Mouse (Mus musculus) hindbrain, postnatal 0 days (tissue): ENCODE results near the gene Krt80. TPM values are rescaled to one million over a fixed set of nuclear protein-coding genes. Genes with fewer than 3 reads are reported as not detected.
A peak's percentile ranks its signal among the peaks of the same experiment; 100 is the strongest.

Experiments used
- ATAC-seq: fragments of 200-750 bp; cut with Nextera tagmentation; 2 replicates; pipeline ENCODE4 v1.8.0; 2017; ENCODE audit warnings: mild to moderate bottlenecking, moderate TSS enrichment, moderate library complexity
- DNase-seq: peaks from one replicate; pipeline ENCODE4 v3.0.0-alpha.2; 2015; ENCODE audit warnings: low spot score
- H3K27ac ChIP-seq: fragments of 300-500 bp; sonication (generic); 2 replicates; pipeline ENCODE4 v1.5.1; 2014; ENCODE audit warnings: mild to moderate bottlenecking
- H3K27me3 ChIP-seq: fragments of 300-500 bp; sonication (generic); 2 replicates; pipeline ENCODE4 v1.6.1; 2014; ENCODE audit warnings: low read length, mixed read lengths; ENCODE audit not compliant: insufficient read depth
- H3K36me3 ChIP-seq: fragments of 300-500 bp; sonication (generic); 2 replicates; pipeline ENCODE4 v1.6.1; 2014; ENCODE audit warnings: low read length, mixed read lengths; ENCODE audit not compliant: insufficient read depth
- H3K4me1 ChIP-seq: fragments of 300-500 bp; sonication (generic); 2 replicates; pipeline ENCODE4 v1.6.1; 2014; ENCODE audit warnings: antibody characterized with exemption, low read length, mixed read lengths; ENCODE audit not compliant: insufficient read depth
- H3K4me2 ChIP-seq: fragments of 300-500 bp; sonication (generic); 2 replicates; pipeline ENCODE4 v1.6.1; 2014; ENCODE audit warnings: low read depth, mild to moderate bottlenecking, low read length, moderate library complexity, mixed read lengths
- H3K4me3 ChIP-seq: fragments of 300-500 bp; sonication (generic); 2 replicates; pipeline ENCODE4 v1.5.1; 2014; ENCODE audit warnings: low read length
- H3K9ac ChIP-seq: fragments of 300-500 bp; sonication (generic); replicated peaks from 2 replicates; pipeline ENCODE4 v1.6.1; 2014; ENCODE audit warnings: mild to moderate bottlenecking, low read length, moderate library complexity, mixed read lengths
- H3K9me3 ChIP-seq: fragments of 300-500 bp; sonication (generic); 2 replicates; pipeline ENCODE4 v1.6.1; 2016; ENCODE audit warnings: low read length, mixed read lengths
- CTCF ChIP-seq: IDR thresholded peaks from 2 replicates; pipeline ENCODE4 v1.5.1; 2016; ENCODE audit warnings: antibody characterized with exemption, control low read depth, low read depth
- WGBS: fragments of 180-500 bp; shearing (Covaris S2); extraction: QIAGEN DNeasy Blood & Tissue Kit; methylation state at CpG from one replicate; pipeline ENCODE4 v1.1.7; 2014; 5-methylcytosine and 5-hydroxymethylcytosine counted together
- polyA plus RNA-seq: library from polyadenylated mRNA; unstranded; fragments of >200 nt; fragmentation: Nextera tagmentation; extraction: Ambion mirVana; gene quantifications from 2 replicates; pipeline ENCODE4 v1.2.1, GENCODE M21; 2015
- total RNA-seq: library from RNA; depleted of rRNA; stranded (reverse); fragments of >200 nt; gene quantifications from 2 replicates; pipeline ENCODE4 v1.2.3, GENCODE M21; 2014

Krt80 gene
- total and polyA plus RNA-seq, 2 experiments from 2014 or later = 0.30 to 1.2 TPM

GRCm38 (mm10) chr15:101376776-101377061 is 6.8 kb upstream of the Krt80 start:
- no peak for TF ChIP-seq CTCF
- no peak overlapping the region for H3K4me2 ChIP-seq
- ATAC-seq = no peak

GRCm38 (mm10) chr15:101375956-101376775 is 6.2 kb upstream of the Krt80 start:
- DNase-seq = no peak
- Histone ChIP-seq H3K4me2 (no peak overlapping the region), H3K27ac (no peak overlapping the region), H3K4me1 (peaks cover 7% of the 10 kb centered on the region; the same call in 1 of the 2 replicates), H3K9me3 (no peaks in the 10 kb centered on the region), H3K9ac (no peak overlapping the region), H3K36me3 (no peaks in the 10 kb centered on the region), H3K27me3 (no peaks in the 10 kb centered on the region), H3K4me3 (no peak overlapping the region)
- no peak for ATAC-seq
- no peak for TF ChIP-seq CTCF
- WGBS = 56% methylated on average over 6 of the region's 6 CpGs

More at GRCm38 (mm10) chr15:101376776-101377061, 6.8 kb upstream of the Krt80 start:
- Histone ChIP-seq H3K27me3 (no peaks in the 10 kb centered on the region), H3K4me1 (peaks cover 7% of the 10 kb centered on the region; the same call in 1 of the 2 replicates), H3K36me3 (no peaks in the 10 kb centered on the region), H3K4me3 (no peak overlapping the region), H3K9me3 (no peaks in the 10 kb centered on the region), H3K27ac (no peak overlapping the region), H3K9ac (no peak overlapping the region)
- WGBS = 61% methylated on average over 5 of the region's 5 CpGs
- DNase-seq = no peak

- no peaks in the 10 kb centered on the region for H3K36me3 ChIP-seq
- no peak overlapping the region for H3K27ac ChIP-seq
- H3K9ac ChIP-seq = no peak overlapping the region
- no peak overlapping the region for H3K4me3 ChIP-seq
- peak; percentile 26 for DNase-seq
- no peak for TF ChIP-seq CTCF
- no peaks in the 10 kb centered on the region for H3K9me3 ChIP-seq
- 49% methylated on average over 4 of the region's 4 CpGs for WGBS
- ATAC-seq = no peak
- H3K27me3 ChIP-seq = no peaks in the 10 kb centered on the region
- H3K4me2 ChIP-seq = no peak overlapping the region
- peaks cover 12% of the 10 kb centered on the region; the same call in 1 of the 2 replicates for H3K4me1 ChIP-seq
Observed at GRCm38 (mm10) chr15:101374879-101375278, 4.9 kb upstream of the Krt80 start.

GRCm38 (mm10) chr15:101373286-101373898 is 3.4 kb upstream of the Krt80 start:
- WGBS = 80% methylated on average over 16 of the region's 16 CpGs

GRCm38 (mm10) chr15:101372131-101372977 is 2.4 kb upstream of the Krt80 start:
- H3K9ac ChIP-seq = no peak overlapping the region
- no peaks in the 10 kb centered on the region for H3K9me3 ChIP-seq
- H3K4me2 ChIP-seq = no peak overlapping the region
- H3K4me1 ChIP-seq = peaks cover 14% of the 10 kb centered on the region; the same call in 1 of the 2 replicates
- H3K27me3 ChIP-seq = no peaks in the 10 kb centered on the region
- 62% methylated on average over 7 of the region's 7 CpGs for WGBS
- no peak overlapping the region for H3K27ac ChIP-seq
- no peak overlapping the region for H3K4me3 ChIP-seq
- TF ChIP-seq CTCF = no peak
- ATAC-seq = no peak
- no peak for DNase-seq
- no peaks in the 10 kb centered on the region for H3K36me3 ChIP-seq

More at GRCm38 (mm10) chr15:101373286-101373898, 3.4 kb upstream of the Krt80 start:
- H3K9ac ChIP-seq = no peak overlapping the region
- no peak overlapping the region for H3K4me3 ChIP-seq
- no peaks in the 10 kb centered on the region for H3K27me3 ChIP-seq
- TF ChIP-seq CTCF = no peak
- DNase-seq (no peak), ATAC-seq (no peak)
- no peaks in the 10 kb centered on the region for H3K9me3 ChIP-seq
- H3K4me2 ChIP-seq = no peak overlapping the region
- H3K4me1 ChIP-seq = peaks cover 14% of the 10 kb centered on the region; the same call in 1 of the 2 replicates
- H3K27ac ChIP-seq = no peak overlapping the region
- H3K36me3 ChIP-seq = no peaks in the 10 kb centered on the region

DNA sequence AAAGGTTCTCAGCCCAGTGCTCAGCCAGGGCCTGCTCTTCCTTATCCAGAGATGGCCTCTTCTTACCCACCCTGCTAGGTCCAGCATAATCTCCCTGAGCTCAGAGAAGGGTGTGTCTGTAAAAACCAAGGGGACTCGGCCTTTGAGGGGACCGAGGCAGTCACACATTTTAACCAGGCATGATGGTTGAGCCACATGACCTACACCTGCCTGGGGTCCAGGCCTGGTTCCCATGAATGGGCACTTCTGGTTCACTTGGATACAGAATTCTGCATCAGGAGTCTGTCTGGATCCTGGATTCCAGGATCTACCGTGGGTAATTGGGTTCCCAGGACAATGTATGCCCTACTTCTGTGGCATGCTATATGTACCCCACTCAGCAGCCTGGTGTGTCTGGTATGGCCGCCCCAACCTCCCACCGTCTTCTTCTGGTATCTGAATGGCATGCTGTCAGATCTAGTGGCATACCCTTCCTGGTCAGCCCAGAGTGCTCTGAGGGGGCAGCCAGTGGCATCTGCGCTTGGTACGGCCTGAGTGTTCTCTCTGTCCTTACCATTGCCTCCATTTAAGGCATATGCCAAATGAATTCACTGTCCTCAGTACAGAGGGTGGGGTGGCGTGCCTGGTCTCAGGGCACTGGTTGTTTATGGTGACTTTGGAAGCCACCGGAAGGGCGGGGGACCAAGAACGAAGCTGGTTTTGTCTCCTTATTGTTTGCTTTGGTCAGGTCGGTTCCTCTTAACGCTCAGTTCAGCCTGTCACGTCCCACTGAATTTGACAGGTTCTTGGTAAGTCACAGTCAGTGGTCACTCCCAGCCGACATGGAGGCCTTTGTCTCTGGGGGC is 1.4 kb upstream of the Krt80 start:
- DNase-seq = no peak
- Histone ChIP-seq H3K9me3 (no peaks in the 10 kb centered on the region), H3K27me3 (no peaks in the 10 kb centered on the region), H3K4me3 (no peak overlapping the region), H3K4me1 (peaks cover 14% of the 10 kb centered on the region; the same call in 1 of the 2 replicates), H3K4me2 (no peak overlapping the region), H3K27ac (no peak overlapping the region), H3K9ac (no peak overlapping the region), H3K36me3 (no peaks in the 10 kb centered on the region)
- no peak for TF ChIP-seq CTCF
- WGBS = 75% methylated on average over 15 of the region's 15 CpGs
- ATAC-seq = no peak
